Mouse (Mus musculus): Measurements from ENCODE around the gene Foxa2.

DNA sequence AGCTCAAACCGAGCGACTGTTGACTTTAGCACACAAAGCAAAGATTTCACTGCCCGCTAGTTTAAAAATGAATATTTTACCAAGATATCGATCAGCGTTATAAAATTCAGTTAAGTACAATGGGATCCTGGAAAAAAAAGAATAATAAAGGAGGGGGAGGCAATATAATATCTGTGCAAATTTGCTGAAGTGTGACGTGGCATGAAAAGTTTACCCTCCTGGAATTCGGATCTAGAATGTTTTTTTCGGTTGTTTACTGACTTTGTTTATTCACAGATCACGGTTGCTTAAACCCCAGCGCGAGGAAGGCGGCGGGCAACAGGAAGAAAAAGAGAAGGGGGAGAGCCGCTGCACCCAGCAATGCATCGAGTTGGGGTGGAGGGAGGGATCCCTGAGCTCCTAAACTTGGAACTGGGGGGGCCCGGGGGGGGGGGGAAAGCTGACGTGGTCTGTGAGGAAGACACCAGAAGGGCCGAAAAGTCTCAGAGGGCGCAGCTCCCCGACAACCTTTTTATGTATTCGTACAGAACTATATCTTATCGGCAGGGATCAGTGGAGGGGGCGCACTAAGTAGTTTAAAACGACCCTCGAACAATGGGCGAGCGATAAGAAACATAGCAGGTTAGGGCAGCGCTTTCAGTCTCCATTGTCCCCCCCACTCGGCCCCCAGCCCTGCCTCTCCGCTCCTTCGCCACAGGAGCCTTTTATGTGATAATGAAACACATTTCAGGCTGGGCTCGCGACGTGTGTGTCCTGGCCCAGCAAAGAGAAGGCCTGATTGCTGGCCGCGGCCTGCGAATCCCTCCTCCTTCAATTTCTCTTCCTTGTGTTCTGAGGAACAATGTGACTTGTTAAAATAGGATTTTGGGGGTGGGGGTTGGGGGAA, 6.3 kb downstream of the Foxa2 start:
- no peak for TF ChIP-seq POLR2A (IDR thresholded peaks at IDR 0.05; ENCODE audit: insufficient read length, low read depth)
- no peak for TF ChIP-seq SRF (IDR thresholded peaks at IDR 0.05; ENCODE audit: control insufficient read depth, insufficient read length, low read depth)
- TF ChIP-seq MYOD1 (IDR thresholded peaks at IDR 0.05; ENCODE audit: control insufficient read depth in 1 of 3, insufficient read length in 2 of 3, low read depth in 2 of 3) = no peak
- TF ChIP-seq POLR2AphosphoS2 (IDR thresholded peaks at IDR 0.05; ENCODE audit: insufficient read length, low read depth) = no peak
- TF ChIP-seq TCF12 (IDR thresholded peaks at IDR 0.05; ENCODE audit: insufficient read depth, poor library complexity, severe bottlenecking) = no peak
- TF ChIP-seq E2F4 (IDR thresholded peaks at IDR 0.05; ENCODE audit: insufficient read depth) = no peak
- no peak for TF ChIP-seq REST (IDR thresholded peaks at IDR 0.05; ENCODE audit: insufficient read depth, insufficient read length)
- no peak for TF ChIP-seq CEBPB (IDR thresholded peaks at IDR 0.05; ENCODE audit: insufficient read depth, poor library complexity, severe bottlenecking)
